Mouse (Mus musculus): ENCODE measurements around the gene Becn1.

Becn1 gene

DNA sequence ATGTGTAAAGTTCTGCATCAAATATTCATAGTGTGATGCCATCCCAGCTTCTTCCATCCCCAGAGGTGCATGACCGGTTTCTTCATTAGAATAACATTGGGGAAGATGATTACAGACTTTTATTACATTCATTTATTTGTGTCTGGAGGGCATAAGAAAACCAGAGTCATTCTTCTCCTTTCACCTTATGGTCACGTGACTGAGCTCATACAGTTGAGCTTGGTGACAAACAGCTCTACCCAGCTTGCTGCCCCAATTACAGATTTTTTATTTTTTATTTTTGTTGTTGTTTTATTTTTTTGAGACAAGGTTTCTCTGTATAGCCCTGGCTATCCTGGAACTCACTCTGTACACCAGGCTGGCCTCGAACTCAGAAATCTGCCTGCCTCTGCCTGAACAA lies 29.6 kb downstream of the Becn1 start:
- DNase-seq (ENCODE audit: extremely low read depth, low read depth, low spot score) = no peak

DNA sequence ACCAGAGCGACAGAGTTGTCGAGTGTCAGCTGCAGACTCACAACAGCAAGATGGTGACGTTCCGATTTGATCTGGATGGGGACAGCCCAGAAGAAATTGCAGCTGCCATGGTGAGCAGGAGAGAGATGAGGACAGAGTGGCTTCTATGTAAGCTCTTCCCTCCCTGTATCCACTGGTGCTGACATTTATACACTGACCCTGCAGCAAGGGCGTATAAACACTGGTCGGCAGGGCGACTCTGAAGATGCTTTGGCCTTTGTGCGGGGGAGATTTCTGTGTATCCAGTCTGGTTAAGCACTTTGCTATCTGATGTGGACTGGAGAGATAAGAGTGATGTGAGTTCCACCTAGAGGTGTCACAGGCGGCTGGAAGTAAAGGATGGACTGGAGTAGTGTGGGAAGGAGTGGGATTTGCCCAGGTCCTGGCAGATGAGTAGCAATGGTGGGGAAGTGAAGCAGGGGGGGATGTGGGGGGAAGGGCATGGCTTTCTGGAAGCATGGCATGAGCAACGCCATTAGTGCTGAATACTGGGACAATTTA lies 32.4 kb downstream of the Becn1 start:
- no peak for DNase-seq (ENCODE audit: extremely low read depth, low read depth, low spot score)

DNA sequence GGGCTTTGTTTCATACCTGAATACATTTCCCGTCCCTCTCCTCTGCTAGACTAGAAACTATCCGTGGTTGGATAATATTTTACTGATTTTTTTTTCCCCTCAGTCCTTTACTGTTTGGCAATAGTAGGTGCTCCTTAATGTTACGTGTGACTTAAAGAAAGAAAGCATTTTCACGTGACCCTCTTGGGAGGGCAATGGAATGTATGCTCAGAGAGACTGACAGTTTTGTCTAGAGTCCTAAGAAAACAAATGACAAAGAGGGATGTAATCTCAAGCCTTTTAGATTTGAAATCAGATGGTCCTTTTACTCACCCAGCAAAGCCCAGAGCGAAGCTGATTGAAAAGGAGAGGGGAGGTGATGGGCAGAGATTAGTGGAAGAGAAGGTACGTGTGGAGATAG lies 36.2 kb downstream of the Becn1 start:
- no peak for DNase-seq (ENCODE audit: extremely low read depth, low read depth, low spot score)

DNA sequence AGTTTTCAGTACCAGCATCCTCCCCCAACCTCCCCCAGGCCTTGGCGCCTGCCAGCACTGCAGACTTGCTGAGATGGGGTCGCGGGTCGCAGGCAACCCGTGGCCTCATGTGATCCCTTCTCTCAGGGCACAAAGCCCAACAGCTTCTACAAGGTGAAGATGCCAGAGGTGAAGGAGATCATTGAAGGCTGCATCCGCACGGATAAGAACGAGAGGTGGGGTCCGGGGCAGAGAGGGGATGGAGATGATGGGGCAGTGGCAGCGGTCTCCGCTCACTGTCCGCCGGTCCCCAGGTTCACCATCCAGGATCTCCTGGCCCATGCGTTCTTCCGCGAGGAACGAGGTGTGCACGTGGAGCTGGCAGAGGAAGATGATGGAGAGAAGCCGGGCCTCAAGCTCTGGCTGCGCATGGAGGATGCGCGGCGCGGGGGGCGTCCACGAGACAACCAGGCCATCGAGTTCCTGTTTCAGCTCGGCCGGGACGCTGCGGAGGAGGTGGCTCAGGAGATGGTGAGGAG lies 37.1 kb downstream of the Becn1 start:
- no peak for DNase-seq (ENCODE audit: extremely low read depth, low read depth, low spot score)

DNA sequence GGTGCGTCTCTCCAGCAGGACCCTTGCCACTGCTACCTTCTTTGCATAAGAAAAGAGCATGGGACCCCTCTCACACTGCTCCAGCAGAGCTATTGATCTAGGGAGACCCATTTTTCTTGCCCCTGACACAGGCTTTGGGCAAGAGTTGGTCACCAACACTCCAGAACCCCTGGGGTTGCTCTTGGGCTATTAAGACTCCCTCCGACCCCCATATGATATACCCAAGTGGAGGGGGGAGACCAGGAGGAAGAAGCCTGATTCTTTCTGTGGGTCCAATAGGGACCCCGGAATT lies 38.2 kb downstream of the Becn1 start:
- DNase-seq (ENCODE audit: extremely low read depth, low read depth, low spot score) = no peak

DNA sequence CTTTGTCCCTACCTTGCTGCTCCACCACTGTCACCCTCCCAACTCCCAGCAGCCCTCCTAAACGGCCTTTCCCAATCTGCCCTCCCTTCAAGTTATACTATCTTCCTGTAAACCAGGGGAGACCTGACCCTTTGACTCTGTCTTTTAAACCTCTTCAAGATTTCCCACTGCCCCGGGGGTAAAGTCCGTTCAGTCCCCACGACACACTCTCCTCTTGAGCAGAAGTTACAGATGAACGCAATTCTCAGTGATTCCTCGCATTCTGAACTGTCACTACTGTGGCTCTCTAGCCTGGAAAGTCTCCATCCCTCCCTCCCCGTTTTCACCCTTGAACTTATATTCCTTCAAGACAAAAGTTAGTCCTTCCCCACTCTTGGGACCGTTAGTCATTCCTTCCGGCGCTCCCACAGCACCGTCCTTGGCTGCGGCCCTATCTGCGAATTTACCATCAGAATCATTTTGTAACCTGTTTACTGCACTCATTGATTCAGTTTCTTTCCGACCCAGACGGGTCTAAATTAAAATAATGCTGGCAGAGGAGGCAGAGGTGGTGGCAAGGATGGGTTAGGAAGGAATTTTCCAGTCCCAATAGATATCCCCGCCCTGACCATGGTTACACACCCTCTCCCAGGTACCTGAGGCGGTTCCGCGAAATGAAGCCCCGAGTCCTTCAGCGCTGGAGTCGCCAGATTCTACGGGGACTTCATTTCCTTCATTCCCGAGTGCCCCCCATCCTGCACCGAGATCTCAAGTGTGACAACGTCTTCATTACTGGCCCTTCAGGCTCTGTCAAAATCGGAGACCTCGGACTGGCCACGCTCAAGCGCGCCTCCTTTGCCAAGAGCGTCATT lies 38.7 kb downstream of the Becn1 start:
- DNase-seq (ENCODE audit: extremely low read depth, low read depth, low spot score) = no peak

DNA sequence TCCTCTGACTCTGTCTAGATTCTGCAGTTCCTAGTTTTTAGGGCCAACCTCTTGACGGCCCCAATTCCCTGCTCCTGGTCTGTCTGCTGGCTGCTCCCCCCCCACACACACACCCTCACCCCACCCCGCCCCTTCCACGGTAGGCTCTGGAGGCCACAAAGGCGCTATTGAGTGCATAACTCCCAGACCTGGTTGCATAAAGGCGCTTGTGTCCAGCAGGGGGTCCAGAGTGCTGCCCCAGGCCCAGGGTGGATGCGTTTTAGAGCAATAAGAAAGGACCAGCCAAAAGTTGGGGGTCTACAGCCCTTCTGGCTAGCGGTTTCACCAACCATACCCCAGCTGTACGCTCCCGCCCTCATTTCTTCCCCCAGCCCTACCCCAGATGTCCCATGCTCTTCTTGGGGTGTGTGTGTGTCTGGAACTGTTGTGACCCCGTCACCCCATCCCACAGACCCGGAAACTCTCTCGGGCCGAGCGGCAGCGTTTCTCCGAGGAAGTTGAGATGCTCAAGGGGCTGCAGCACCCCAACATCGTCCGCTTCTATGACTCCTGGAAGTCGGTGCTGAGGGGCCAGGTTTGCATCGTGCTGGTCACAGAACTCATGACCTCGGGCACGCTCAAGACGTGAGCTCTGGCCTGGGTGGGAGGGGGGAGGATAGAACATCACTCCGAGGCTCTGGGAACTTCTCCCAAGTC lies 39.7 kb downstream of the Becn1 start:
- no peak for DNase-seq (ENCODE audit: extremely low read depth, low read depth, low spot score)

DNA sequence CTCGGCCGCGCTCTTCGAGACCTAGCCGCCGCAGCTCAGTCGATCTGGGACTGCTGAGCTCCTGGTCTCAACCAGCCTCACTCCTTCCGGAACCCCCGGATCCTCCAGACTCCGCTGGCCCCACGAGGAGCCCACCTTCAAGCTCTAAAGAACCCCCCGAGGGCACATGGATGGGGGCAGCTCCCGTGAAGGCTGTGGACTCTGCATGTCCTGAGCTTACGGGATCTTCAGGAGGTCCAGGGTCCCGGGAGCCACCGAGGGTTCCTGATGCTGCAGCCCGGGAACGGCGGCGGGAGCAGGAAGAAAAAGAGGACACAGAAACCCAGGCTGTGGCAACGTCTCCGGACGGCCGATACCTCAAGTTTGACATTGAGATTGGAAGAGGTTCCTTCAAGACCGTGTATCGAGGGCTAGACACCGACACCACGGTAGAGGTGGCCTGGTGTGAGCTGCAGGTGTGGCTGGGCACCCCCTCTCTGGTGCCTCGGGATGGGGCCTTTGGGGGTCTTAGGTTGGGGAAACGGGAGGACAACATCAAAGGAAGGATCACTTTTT lies 41.2 kb downstream of the Becn1 start:
- DNase-seq (ENCODE audit: extremely low read depth, low read depth, low spot score) = no peak

DNA sequence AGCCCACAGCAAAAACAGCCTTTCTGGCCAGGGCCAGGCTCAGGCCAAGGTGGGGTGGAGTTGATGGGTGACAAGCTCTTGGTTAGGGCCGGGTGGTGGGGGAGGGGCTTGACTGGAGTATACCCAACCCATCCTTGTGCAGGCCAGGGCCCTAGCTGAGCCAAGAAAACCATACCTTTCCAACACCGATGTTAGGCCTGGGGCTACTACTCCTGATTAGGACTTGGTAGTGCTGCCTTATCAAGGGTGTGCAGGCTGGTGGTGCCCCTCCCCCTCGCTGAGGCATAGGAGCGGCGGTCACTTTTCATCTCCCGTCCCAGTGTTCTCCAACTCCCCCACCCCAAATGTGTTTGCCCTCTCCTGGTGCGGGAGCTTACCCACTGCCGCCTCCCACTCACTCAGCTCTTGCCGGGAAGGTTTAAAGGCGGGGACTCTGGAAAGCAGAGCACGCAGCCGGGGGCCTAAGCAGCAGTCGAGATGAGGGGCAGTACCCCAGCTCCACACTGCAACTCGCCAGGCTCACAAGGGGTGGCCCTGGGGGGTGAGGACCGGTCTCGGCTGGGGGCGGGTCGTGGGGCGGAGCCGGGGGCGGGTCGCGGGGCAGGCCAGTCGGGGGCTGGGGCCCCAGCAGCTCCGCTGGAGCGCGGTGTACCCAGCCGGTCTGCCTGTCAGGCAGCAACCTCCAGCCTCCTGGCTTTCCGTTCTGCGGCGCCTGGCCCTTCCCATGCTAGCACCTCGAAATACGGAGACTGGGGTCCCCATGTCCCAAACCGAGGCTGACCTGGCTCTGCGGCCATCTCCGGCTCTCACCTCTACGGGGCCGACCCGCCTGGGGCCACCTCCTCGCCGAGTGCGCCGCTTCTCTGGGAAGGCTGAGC lies 41.9 kb downstream of the Becn1 start, which contains the start of gene Wnk4:
Wnk4 (plus strand) TSS at position 620 of the 878 bp plus-strand sequence.
- DNase-seq (ENCODE audit: extremely low read depth, low read depth, low spot score) = no peak

DNA sequence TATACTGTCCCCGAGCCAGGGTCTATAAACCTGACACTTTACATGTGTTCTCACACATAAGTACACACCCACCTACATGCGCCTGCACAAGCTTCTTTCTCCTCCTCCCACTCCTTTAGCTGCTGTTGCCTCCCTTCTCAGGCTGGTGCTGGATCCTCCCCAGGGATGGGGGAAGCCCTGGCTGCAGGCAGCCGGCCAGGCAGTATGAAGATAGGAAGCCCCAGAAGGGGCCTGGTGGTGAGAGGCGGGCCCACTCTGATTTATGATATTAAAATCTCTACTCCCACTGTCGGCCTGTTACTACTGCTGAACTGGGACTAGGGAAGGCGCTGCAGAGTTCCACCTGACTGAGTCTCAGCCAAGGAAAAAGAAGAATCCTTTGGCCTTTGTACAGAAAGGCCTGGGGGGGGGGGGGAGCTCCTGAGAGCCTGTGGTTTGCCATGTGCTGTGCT lies 42.8 kb downstream of the Becn1 start:
- no peak for DNase-seq (ENCODE audit: extremely low read depth, low read depth, low spot score)

DNA sequence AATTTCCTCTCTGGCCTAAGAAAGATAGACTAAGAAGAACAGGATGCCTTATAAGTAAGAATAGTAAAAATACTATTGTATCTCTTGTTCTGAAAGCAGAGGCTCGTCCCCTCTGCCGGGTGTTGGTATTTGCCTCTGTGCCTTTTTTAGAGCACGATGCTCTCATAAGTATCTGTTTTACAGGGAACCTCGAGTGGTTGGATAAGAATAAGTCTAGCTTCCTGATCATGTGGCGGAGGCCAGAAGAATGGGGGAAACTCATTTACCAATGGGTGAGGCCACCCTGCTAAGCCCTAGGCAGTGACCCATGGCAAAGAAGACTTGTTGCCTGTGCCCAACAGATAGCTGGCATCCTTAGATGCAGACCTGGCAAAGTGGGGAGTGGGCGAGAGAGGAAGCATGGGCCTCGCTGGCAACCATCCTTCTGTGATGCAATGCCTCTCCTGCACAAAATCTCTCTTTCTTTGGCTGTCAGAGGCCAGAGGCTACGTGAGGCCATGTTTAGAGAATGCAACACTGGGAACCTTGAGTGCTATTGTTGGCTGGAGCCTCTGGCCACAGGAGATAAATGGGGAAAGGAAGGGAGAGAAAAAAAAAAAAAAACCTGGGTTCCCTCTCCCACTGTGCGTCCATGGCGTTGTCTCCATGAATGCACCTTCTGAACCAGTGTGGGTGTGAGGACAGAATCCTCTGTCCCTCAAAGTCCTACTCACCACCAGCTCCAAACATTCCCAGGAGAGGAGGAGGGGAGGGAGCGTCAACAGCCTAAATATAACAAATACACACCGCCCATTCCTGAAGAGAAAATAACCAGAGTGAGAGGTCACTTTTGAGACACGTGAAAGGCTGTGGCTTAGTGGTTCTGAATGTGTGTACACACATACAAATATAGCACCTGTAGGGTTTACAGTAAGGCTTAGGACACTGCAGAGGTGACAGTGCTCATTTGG lies 46.0 kb downstream of the Becn1 start:
- DNase-seq (ENCODE audit: extremely low read depth, low read depth, low spot score) = no peak

DNA sequence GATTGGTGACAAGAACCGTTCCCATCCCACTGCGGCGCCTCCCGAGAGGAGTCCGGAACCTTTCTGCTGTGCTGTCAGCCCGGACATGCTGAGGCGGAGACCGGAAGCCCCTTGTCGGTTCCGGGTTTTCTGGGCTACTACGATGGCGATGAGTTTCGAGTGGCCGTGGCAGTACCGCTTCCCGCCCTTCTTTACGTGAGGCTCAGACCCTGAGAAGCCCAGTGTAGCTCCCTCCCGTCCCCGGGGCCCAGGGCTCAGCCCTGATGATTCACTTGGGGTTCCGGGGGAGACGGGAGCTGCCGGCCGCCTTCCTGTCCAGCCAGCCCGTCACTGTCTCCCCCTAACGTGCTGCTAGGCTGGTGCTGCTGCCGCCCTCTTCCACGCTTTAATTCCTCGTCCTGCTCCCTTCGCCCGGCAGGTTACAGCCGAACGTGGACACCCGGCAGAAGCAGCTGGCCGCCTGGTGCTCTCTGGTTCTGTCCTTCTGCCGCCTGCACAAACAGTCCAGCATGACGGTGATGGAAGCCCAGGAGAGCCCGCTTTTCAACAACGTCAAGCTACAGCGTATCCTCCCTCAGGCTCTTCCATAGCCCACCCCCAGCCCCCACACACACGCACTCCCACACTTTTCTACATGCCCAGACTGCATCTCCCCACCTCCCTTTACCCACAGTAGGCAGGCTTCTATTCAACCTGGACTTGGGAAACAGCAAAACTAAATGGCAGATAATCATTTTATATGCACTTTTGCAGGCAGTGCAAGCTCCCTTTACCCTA lies 48.3 kb downstream of the Becn1 start, which contains the start of gene Vps25:
Vps25 (plus strand) TSS at position 95 of the 777 bp plus-strand sequence.
- no peak for DNase-seq (ENCODE audit: extremely low read depth, low read depth, low spot score)

DNA sequence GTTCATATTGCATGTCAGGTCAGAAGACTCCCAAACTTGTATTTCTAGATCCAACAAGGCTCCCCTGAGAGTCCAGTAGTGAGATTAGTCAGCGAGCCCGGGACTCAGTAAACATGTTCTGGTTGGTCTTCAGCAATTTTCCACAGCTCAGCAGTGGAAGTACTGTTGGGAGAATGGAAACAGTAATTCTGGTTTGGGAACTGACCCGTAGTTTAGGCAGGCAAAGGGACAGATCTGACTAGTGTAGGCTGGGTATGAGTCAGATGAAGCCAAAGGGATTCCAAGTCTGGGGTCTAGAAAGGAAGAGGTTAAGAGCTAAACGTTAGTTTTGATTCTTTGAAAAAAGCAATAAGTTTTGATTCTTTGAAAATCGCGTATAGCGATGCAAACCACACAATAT lies 49.1 kb downstream of the Becn1 start:
- DNase-seq (ENCODE audit: extremely low read depth, low read depth, low spot score) = no peak

DNA sequence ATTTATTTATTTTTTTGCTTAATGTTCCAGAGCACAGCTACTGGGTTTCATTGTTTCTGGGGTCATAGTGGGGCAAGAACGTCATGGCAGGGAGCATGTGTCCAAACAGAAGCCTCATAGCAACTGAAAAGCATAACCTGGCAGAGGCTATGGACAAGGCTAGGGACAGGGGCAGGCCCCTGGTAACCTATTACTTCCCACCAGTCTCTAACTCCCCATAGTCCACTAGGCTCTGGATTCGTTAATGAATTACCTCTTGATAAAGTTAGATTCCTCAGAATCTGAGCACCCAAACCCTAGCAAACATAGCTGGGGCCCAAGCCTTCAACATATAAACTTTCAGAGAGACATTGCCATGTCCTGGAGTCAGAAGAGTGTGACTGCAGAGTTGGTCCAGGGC lies 51.1 kb downstream of the Becn1 start:
- no peak for DNase-seq (ENCODE audit: extremely low read depth, low read depth, low spot score)

DNA sequence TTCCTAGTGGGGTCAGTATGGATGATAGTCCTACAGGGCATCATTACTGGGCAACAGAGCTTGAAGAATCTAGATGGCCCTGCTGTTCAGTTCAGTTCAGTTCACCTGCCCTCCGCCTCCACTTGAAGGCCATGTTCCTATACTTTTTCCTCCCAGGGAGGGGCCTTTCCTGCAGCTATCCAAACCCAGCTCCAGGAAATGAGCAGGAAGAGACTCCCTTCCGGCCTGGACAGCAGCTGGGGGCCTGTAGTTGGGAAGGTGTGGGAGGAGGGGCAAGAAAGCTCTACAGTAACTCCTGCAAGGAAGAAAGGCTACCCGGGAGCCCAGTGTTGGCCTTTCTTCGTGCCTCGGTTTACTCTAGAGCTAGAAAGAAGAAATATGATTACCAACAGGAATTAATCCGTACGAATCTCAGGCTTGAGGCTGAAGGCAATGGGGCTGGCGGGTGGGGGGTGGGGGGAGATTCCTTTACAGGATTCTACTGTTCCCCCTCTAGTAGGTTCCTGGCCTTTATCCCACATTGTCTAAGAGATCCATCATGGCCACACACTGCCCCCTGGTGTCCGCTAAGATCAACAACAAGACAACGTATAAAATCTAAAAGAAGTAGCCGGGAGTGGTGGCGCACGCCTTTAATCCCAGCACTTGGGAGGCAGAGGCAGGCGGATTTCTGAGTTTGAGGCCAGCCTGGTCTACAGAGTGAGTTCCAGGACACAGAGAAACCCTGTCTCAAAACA lies 53.7 kb downstream of the Becn1 start:
- DNase-seq (ENCODE audit: extremely low read depth, low read depth, low spot score) = no peak

DNA sequence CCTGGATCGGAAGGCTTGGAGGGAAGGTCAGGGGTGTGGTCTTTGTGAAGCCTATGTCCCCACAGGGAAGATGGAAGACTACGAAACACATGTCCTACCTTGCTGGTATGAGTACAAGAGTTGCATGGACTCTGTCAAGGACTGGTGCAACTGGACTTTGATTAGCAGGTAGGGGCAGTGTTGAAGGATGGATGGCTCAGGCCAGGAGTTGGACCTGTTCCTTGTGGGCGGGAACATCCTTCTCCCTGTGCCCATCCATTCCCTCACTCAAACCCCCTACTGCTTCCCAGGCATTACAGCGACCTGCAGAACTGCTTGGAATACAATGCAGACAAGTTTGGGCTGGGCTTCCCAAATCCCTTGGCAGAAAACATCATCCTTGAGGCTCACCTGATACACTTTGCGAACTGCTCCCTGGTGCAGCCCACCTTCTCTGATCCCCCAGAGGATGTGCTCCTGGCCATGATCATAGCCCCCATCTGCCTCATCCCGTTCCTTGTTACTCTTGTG lies 54.5 kb downstream of the Becn1 start:
- DNase-seq (ENCODE audit: extremely low read depth, low read depth, low spot score) = no peak

DNA sequence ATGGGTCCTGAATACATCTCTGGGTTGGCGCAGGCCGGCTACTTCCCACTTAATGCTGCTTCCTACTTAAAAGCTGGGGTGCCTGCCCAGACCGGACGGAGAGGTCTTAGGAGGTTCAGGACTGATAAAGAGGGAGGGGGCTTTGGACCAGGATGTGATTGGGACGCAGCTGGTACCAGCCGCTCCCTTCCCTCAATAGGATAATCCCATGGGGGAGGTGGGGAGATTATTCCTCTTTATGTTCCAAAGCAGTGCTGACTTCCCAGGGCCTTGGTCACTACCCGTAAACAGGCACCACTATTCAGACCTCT lies 55.4 kb downstream of the Becn1 start:
- no peak for DNase-seq (ENCODE audit: extremely low read depth, low read depth, low spot score)

All from fat pad, adult 2 months (tissue).